Mouse (Mus musculus): Measurements from ENCODE around the gene Tmprss11e.

GRCm38 (mm10) chr5:86730587-86730986 is 15.0 kb downstream of the Tmprss11e start:
- TF ChIP-seq POLR2A (IDR thresholded peaks at IDR 0.05; ENCODE audit: insufficient read length, low read depth) (no peak), CEBPB (IDR thresholded peaks at IDR 0.05; ENCODE audit: insufficient read depth, poor library complexity, severe bottlenecking) (no peak)

Measured in myocyte (in vitro differentiated cells).